Mouse (Mus musculus): ENCODE data around the gene Foxo6. TPM values are rescaled to one million over a fixed set of nuclear protein-coding genes. Genes with fewer than 3 reads are reported as not detected.

Foxo6 gene
- polyA plus RNA-seq, 1 experiment = 3.1 TPM

DNA sequence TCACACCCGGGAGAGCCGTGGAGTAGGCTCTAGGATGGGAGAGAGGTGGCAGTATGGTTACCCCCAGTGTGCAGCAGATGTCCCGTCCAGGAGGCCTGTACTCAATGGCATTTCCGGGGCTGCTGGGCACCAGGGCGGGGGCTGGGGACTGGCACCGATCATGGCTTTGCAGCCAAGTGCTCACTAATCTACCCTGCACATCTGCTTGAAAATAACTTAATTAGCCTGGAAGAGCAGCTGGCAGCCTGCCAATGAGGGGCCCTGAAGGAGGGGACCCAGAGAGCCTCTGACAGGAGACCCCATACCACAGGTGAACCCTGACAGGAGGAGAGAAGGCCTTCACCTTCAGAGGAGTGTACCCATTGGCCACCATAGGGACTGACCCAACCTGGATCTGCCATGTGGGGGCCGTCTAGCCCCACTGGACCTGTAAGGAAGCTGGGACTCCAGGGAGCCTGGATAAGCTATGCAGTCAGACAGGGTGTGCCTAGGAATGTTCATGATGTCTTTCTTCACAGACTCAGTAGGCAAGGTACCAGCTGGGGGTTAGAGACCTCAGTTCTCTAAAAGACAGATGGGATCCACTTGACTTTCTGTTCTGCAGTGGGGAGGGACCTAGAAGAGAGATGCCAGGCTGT lies 63.9 kb downstream of the Foxo6 start:
- Histone ChIP-seq H3K27me3 (ENCODE audit: control insufficient read depth, insufficient read depth, low read length) (no peaks in the 10 kb centered on the region), H3K27ac (ENCODE audit: control insufficient read depth, insufficient read depth, low read depth, low read length) (no peak overlapping the region), H3K4me3 (ENCODE audit: control insufficient read depth, low read depth, low read length) (no peak overlapping the region), H3K4me1 (ENCODE audit: control insufficient read depth, insufficient read depth, low read length) (no peaks in the 10 kb centered on the region), H3K36me3 (ENCODE audit: control insufficient read depth, insufficient read depth, low read length) (no peaks in the 10 kb centered on the region)
- TF ChIP-seq CTCF (IDR thresholded peaks at IDR 0.05; ENCODE audit: control insufficient read depth, insufficient read depth, insufficient replicate concordance, low read depth, low read length) = no peak
- TF ChIP-seq POLR2A (IDR thresholded peaks at IDR 0.05; ENCODE audit: control insufficient read depth, low read depth, low read length) = no peak

GRCm38 (mm10) chr4:120221708-120222107 lies 65.4 kb downstream of the Foxo6 start:
- Histone ChIP-seq H3K4me1 (ENCODE audit: control insufficient read depth, insufficient read depth, low read length) (no peaks in the 10 kb centered on the region), H3K27ac (ENCODE audit: control insufficient read depth, insufficient read depth, low read depth, low read length) (no peak overlapping the region), H3K36me3 (ENCODE audit: control insufficient read depth, insufficient read depth, low read length) (no peaks in the 10 kb centered on the region), H3K27me3 (ENCODE audit: control insufficient read depth, insufficient read depth, low read length) (no peaks in the 10 kb centered on the region), H3K4me3 (ENCODE audit: control insufficient read depth, low read depth, low read length) (no peak overlapping the region)
- TF ChIP-seq POLR2A (IDR thresholded peaks at IDR 0.05; ENCODE audit: control insufficient read depth, low read depth, low read length) (no peak), CTCF (IDR thresholded peaks at IDR 0.05; ENCODE audit: control insufficient read depth, insufficient read depth, insufficient replicate concordance, low read depth, low read length) (no peak)

GRCm38 (mm10) chr4:120218878-120219277 lies 68.3 kb downstream of the Foxo6 start:
- no peak for TF ChIP-seq CTCF (IDR thresholded peaks at IDR 0.05; ENCODE audit: control insufficient read depth, insufficient read depth, insufficient replicate concordance, low read depth, low read length)
- no peak for TF ChIP-seq POLR2A (IDR thresholded peaks at IDR 0.05; ENCODE audit: control insufficient read depth, low read depth, low read length)
- no peaks in the 10 kb centered on the region for H3K27me3 ChIP-seq (ENCODE audit: control insufficient read depth, insufficient read depth, low read length)
- H3K4me1 ChIP-seq (ENCODE audit: control insufficient read depth, insufficient read depth, low read length) = no peaks in the 10 kb centered on the region
- H3K4me3 ChIP-seq (ENCODE audit: control insufficient read depth, low read depth, low read length) = no peak overlapping the region
- no peak overlapping the region for H3K27ac ChIP-seq (ENCODE audit: control insufficient read depth, insufficient read depth, low read depth, low read length)
- H3K36me3 ChIP-seq (ENCODE audit: control insufficient read depth, insufficient read depth, low read length) = no peaks in the 10 kb centered on the region

Other genes with a start within 250 kb of the Foxo6 start
- gene AL607142.1, start 222.4 kb downstream of the Foxo6 start, polyA plus RNA-seq (2012; rRNA removed) = not detected in 2 replicates
- gene Edn2, start 126.1 kb downstream of the Foxo6 start, polyA plus RNA-seq (2012; rRNA removed) = not detected in 2 replicates
- 120 and 122 TPM in 2 replicates for gene Scmh1, start 117.9 kb upstream of the Foxo6 start, polyA plus RNA-seq (2012; rRNA removed)
- gene Slfnl1, start 244.9 kb upstream of the Foxo6 start, polyA plus RNA-seq (2012; rRNA removed) = 571 and 603 TPM in 2 replicates

Measured in testis, adult 2 months (tissue).